Comparison of ENCODE assay signal across 16 mouse cellular contexts in genomic region chr3:152880121-152880835, GRCm38 (mm10).
DNase-seq lines count a peak whose midpoint lies in the region; ATAC-seq and TF ChIP-seq lines count a peak whose summit lies in the region.
"Had no signal": no experiment of that assay in that cellular context is flagged by ENCODE, and none has a peak within 500 bp of the region (broad histone marks: within the 10 kb centered on the region; RNA-seq: fewer than 3 reads in every experiment).

No protein-coding gene starts in this region.

- peak; percentile 84 for ATAC-seq in frontal cortex, adult (ENCODE audit: low TSS enrichment)
- no peak for ATAC-seq in limb, embryonic 15.5 days (ENCODE audit: insufficient number of reproducible peaks, low FRiP score, low TSS enrichment, low read depth)
- ATAC-seq: forebrain, embryonic 15.5 days had no signal

- H3K9me3 ChIP-seq in limb, embryonic 15.5 days: no peaks in the 10 kb centered on the region
- H3K9me3 ChIP-seq: forebrain, embryonic 15.5 days; midbrain, embryonic 12.5 days; neural tube, embryonic 15.5 days had no signal

- TF ChIP-seq POLR2A in brain, embryonic 14.5 days (IDR thresholded peaks at IDR 0.05; ENCODE audit: borderline replicate concordance, extremely low read depth, insufficient read depth, insufficient read length, poor library complexity, severe bottlenecking): no peak

- H3K27ac ChIP-seq in limb, embryonic 15.5 days: no peak overlapping the region
- H3K27ac ChIP-seq: forebrain, embryonic 15.5 days; liver, embryonic 14.5 days; midbrain, embryonic 12.5 days; neural tube, embryonic 15.5 days had no signal

- no peak overlapping the region for H3K4me3 ChIP-seq in limb, embryonic 15.5 days
- H3K4me3 ChIP-seq: forebrain, embryonic 15.5 days; midbrain, embryonic 12.5 days; neural tube, embryonic 15.5 days had no signal

- intact Hi-C loops in left cerebral cortex, postnatal 36 days (cut with DNase I): no loop called here
- intact Hi-C loops in left cerebral cortex, postnatal 4 days (cut with DNase I): no loop called here

- peaks cover 17% of the 10 kb centered on the region for H3K4me1 ChIP-seq in limb, embryonic 15.5 days

- WGBS in limb, embryonic 15.5 days: 37% methylated on average over 15 of the region's 15 CpGs

- no peak for TF ChIP-seq CTCF in brain, embryonic 14.5 days (IDR thresholded peaks at IDR 0.05; ENCODE audit: borderline replicate concordance, extremely low read depth, insufficient read depth, insufficient read length)

- H3K27me3 ChIP-seq in limb, embryonic 15.5 days: no peaks in the 10 kb centered on the region
- H3K27me3 ChIP-seq: forebrain, embryonic 15.5 days; midbrain, embryonic 12.5 days; neural tube, embryonic 15.5 days had no signal

- H3K9ac ChIP-seq in limb, embryonic 15.5 days: no peak overlapping the region
- H3K9ac ChIP-seq: forebrain, embryonic 15.5 days; liver, embryonic 14.5 days; midbrain, embryonic 12.5 days; neural tube, embryonic 15.5 days had no signal

- no peak for DNase-seq in frontal cortex, postnatal 25 days (ENCODE audit: low spot score in 2 of 2)
- DNase-seq in left cerebral cortex, postnatal 36 days (ENCODE audit: low spot score in 2 of 2): peak; percentile 29 to 31
- no peak for DNase-seq in left cerebral cortex, postnatal 4 days
- DNase-seq in brain, embryonic 14.5 days (ENCODE audit: low read depth): peak; percentile 52
- DNase-seq in spleen, postnatal 36 days (ENCODE audit: low spot score in 2 of 2): no peak
- no peak for DNase-seq in heart, adult 9 months (ENCODE audit: low spot score in 2 of 2)
- DNase-seq: adrenal gland, postnatal 14 days; cerebellum, adult 11 months; gastrocnemius, postnatal 25 days; layer of hippocampus, postnatal 36 days had no signal

- no peaks in the 10 kb centered on the region for H3K36me3 ChIP-seq in limb, embryonic 15.5 days
- H3K36me3 ChIP-seq: forebrain, embryonic 15.5 days; midbrain, embryonic 12.5 days; neural tube, embryonic 15.5 days had no signal

- H3K4me2 ChIP-seq in limb, embryonic 15.5 days: 0 out of 2 replicates have a peak overlapping the region, but pooled peaks have one; percentile 6
- H3K4me2 ChIP-seq: forebrain, embryonic 15.5 days; midbrain, embryonic 12.5 days; neural tube, embryonic 15.5 days had no signal

Comparison
In these comparisons a context has a peak if more than half of its experiments do, and no peak if none do; other contexts are left out.
1. DNase-seq: peak in left cerebral cortex, postnatal 36 days (2 of 2) and brain, embryonic 14.5 days (single experiment); none in frontal cortex, postnatal 25 days (0 of 2), left cerebral cortex, postnatal 4 days (single experiment), spleen, postnatal 36 days (0 of 2) and heart, adult 9 months (0 of 2).